In genomic region chr1:161076238-161076637, GRCm38 (mm10) we compare ENCODE assay signal across 12 mouse cellular contexts. TPM values are rescaled to one million over a fixed set of nuclear protein-coding genes. Genes with fewer than 3 reads are reported as not detected.
A peak's percentile ranks its signal among the peaks of the same experiment; 100 is the strongest.
DNase-seq lines count a peak whose midpoint lies in the region; ATAC-seq lines count a peak whose summit lies in the region.
"Had no signal": no experiment of that assay in that cellular context is flagged by ENCODE, and none has a peak within 500 bp of the region (broad histone marks: within the 10 kb centered on the region; RNA-seq: fewer than 3 reads in every experiment).

No protein-coding gene starts in this region.

- no peaks in the 10 kb centered on the region for H3K9me3 ChIP-seq in liver, embryonic 15.5 days (replicated peaks)
- no peaks in the 10 kb centered on the region for H3K9me3 ChIP-seq in liver, embryonic 12.5 days (replicated peaks)
- no peaks in the 10 kb centered on the region for H3K9me3 ChIP-seq in intestine, embryonic 14.5 days (ENCODE audit: control insufficient read depth, low read length)
- H3K9me3 ChIP-seq in liver, embryonic 16.5 days (replicated peaks; ENCODE audit: control insufficient read depth, low read length), result no peaks in the 10 kb centered on the region
- H3K9me3 ChIP-seq: hindbrain, embryonic 10.5 days; limb, embryonic 13.5 days had no signal

- H3K27me3 ChIP-seq in liver, embryonic 15.5 days, result no peaks in the 10 kb centered on the region
- H3K27me3 ChIP-seq in liver, embryonic 12.5 days (replicated peaks), result no peaks in the 10 kb centered on the region
- H3K27me3 ChIP-seq in intestine, embryonic 14.5 days (replicated peaks; ENCODE audit: control insufficient read depth, insufficient read depth, low read length), result no peaks in the 10 kb centered on the region
- no peaks in the 10 kb centered on the region for H3K27me3 ChIP-seq in liver, embryonic 16.5 days (ENCODE audit: control insufficient read depth, insufficient read depth, low read depth, low read length)
- H3K27me3 ChIP-seq: limb, embryonic 13.5 days had no signal

- WGBS in liver, embryonic 15.5 days (ENCODE audit: insufficient replicate concordance), result 64% methylated on average over 6 of the region's 6 CpGs
- WGBS in liver, embryonic 12.5 days (ENCODE audit: insufficient replicate concordance), result 76% methylated on average over 6 of the region's 6 CpGs
- WGBS in intestine, embryonic 14.5 days, result 77% methylated on average over 6 of the region's 6 CpGs
- 69% methylated on average over 6 of the region's 6 CpGs for WGBS in liver, embryonic 16.5 days (ENCODE audit: insufficient replicate concordance)

- peak; percentile 51 for DNase-seq in intestine, embryonic 14.5 days (ENCODE audit: low spot score)
- no peak for DNase-seq in urinary bladder, postnatal 36 days (ENCODE audit: low spot score in 2 of 2)
- DNase-seq in right cerebral cortex, postnatal 4 days, result no peak
- no peak for DNase-seq in cerebellum, postnatal 10 days
- no peak for DNase-seq in layer of hippocampus, postnatal 25 days (ENCODE audit: extremely low spot score in 1 of 2, low spot score in 1 of 2)
- DNase-seq: heart, adult 18-20 months; layer of hippocampus, adult 9-11 months had no signal

- no peak overlapping the region for H3K9ac ChIP-seq in liver, embryonic 15.5 days
- no peak overlapping the region for H3K9ac ChIP-seq in liver, embryonic 12.5 days
- H3K9ac ChIP-seq in intestine, embryonic 14.5 days (ENCODE audit: low read length), result no peak overlapping the region
- H3K9ac ChIP-seq in liver, embryonic 16.5 days (ENCODE audit: low read depth, low read length), result no peak overlapping the region
- H3K9ac ChIP-seq: limb, embryonic 13.5 days had no signal

- no peak for ATAC-seq in liver, embryonic 15.5 days (ENCODE audit: insufficient read depth)
- no peak for ATAC-seq in liver, embryonic 12.5 days
- peak; percentile 65; the same call in 1 of the 2 replicates for ATAC-seq in intestine, embryonic 14.5 days (replicated peaks; ENCODE audit: low FRiP score, low TSS enrichment, low read depth)
- peak; percentile 69 for ATAC-seq in liver, embryonic 16.5 days (ENCODE audit: low read depth)

- peak overlapping the region; percentile 28 for H3K4me2 ChIP-seq in liver, embryonic 15.5 days
- H3K4me2 ChIP-seq in liver, embryonic 12.5 days, result no peak overlapping the region
- no peak overlapping the region for H3K4me2 ChIP-seq in intestine, embryonic 14.5 days (ENCODE audit: low read length)
- H3K4me2 ChIP-seq in liver, embryonic 16.5 days (ENCODE audit: low read depth, low read length), result no peak overlapping the region
- H3K4me2 ChIP-seq: limb, embryonic 13.5 days had no signal

- H3K4me1 ChIP-seq in liver, embryonic 15.5 days (replicated peaks), result peaks cover 37% of the 10 kb centered on the region
- peaks cover 36% of the 10 kb centered on the region for H3K4me1 ChIP-seq in liver, embryonic 12.5 days
- peaks cover 19% of the 10 kb centered on the region for H3K4me1 ChIP-seq in intestine, embryonic 14.5 days (replicated peaks; ENCODE audit: control insufficient read depth, insufficient read depth, low read length)
- H3K4me1 ChIP-seq in liver, embryonic 16.5 days (ENCODE audit: control insufficient read depth, low read depth, low read length), result peaks cover 25% of the 10 kb centered on the region

- H3K36me3 ChIP-seq in liver, embryonic 15.5 days (replicated peaks), result peaks cover 78% of the 10 kb centered on the region
- H3K36me3 ChIP-seq in liver, embryonic 12.5 days, result peaks cover 76% of the 10 kb centered on the region
- peaks cover 48% of the 10 kb centered on the region for H3K36me3 ChIP-seq in intestine, embryonic 14.5 days (ENCODE audit: control insufficient read depth, insufficient read depth, low read length)
- H3K36me3 ChIP-seq in liver, embryonic 16.5 days (ENCODE audit: control insufficient read depth, insufficient read depth), result peaks cover 39% of the 10 kb centered on the region

- 0 out of 2 replicates have a peak overlapping the region, but pooled peaks have one; percentile 30 for H3K27ac ChIP-seq in liver, embryonic 15.5 days (replicated peaks)
- H3K27ac ChIP-seq in liver, embryonic 12.5 days, result no peak overlapping the region
- no peak overlapping the region for H3K27ac ChIP-seq in intestine, embryonic 14.5 days (ENCODE audit: low read depth)
- no peak overlapping the region for H3K27ac ChIP-seq in liver, embryonic 16.5 days (ENCODE audit: low read length)
- H3K27ac ChIP-seq: hindbrain, embryonic 10.5 days; limb, embryonic 13.5 days had no signal

- H3K4me3 ChIP-seq in liver, embryonic 15.5 days (replicated peaks), result no peak overlapping the region
- H3K4me3 ChIP-seq in liver, embryonic 12.5 days, result no peak overlapping the region
- H3K4me3 ChIP-seq in intestine, embryonic 14.5 days (ENCODE audit: low read depth, low read length), result no peak overlapping the region
- H3K4me3 ChIP-seq in liver, embryonic 16.5 days (ENCODE audit: low read depth, low read length), result no peak overlapping the region
- H3K4me3 ChIP-seq: hindbrain, embryonic 10.5 days; limb, embryonic 13.5 days had no signal

RNA-seq across cellular contexts. Expression of gene Cenpl, which starts 5.7 kb away (rescaled TPM):
- 38.0 and 39.3 TPM in 2 replicates for polyA plus RNA-seq in liver, embryonic 15.5 days (2015; fragmentation: Nextera tagmentation; extraction: Ambion mirVana)
- 34.2 and 36.3 TPM in 2 replicates for polyA plus RNA-seq in liver, embryonic 12.5 days (2016; fragmentation: Nextera tagmentation; extraction: Ambion mirVana)
- 28.9 and 29.5 TPM in 2 replicates for polyA plus RNA-seq in intestine, embryonic 14.5 days (2014; fragmentation: Nextera tagmentation; extraction: Ambion mirVana)
- polyA plus RNA-seq in liver, embryonic 16.5 days (2015; fragmentation: Nextera tagmentation; extraction: Ambion mirVana), result 37.1 and 38.6 TPM in 2 replicates
- 1 to 10 TPM; 1.5 to 1.8 TPM for total RNA-seq in layer of hippocampus, postnatal 25 days (2021)

RNA-seq across cellular contexts. Expression of gene Dars2, which starts 5.8 kb away (rescaled TPM):
- 29.9 and 30.5 TPM in 2 replicates for polyA plus RNA-seq in liver, embryonic 15.5 days (2015; fragmentation: Nextera tagmentation; extraction: Ambion mirVana)
- 50.2 and 51.1 TPM in 2 replicates for polyA plus RNA-seq in liver, embryonic 12.5 days (2016; fragmentation: Nextera tagmentation; extraction: Ambion mirVana)
- 44.0 and 44.8 TPM in 2 replicates for polyA plus RNA-seq in intestine, embryonic 14.5 days (2014; fragmentation: Nextera tagmentation; extraction: Ambion mirVana)
- 25.6 and 26.5 TPM in 2 replicates for polyA plus RNA-seq in liver, embryonic 16.5 days (2015; fragmentation: Nextera tagmentation; extraction: Ambion mirVana)
- 10 to 100 TPM; 22.8 to 26.3 TPM for total RNA-seq in layer of hippocampus, postnatal 25 days (2021)

RNA-seq across cellular contexts. Expression of gene Zbtb37, which starts 41.6 kb away (rescaled TPM):
- 1.3 and 2.0 TPM in 2 replicates for polyA plus RNA-seq in liver, embryonic 15.5 days (2015; fragmentation: Nextera tagmentation; extraction: Ambion mirVana)
- 2.5 and 3.1 TPM in 2 replicates for polyA plus RNA-seq in liver, embryonic 12.5 days (2016; fragmentation: Nextera tagmentation; extraction: Ambion mirVana)
- 6.6 and 8.1 TPM in 2 replicates for polyA plus RNA-seq in intestine, embryonic 14.5 days (2014; fragmentation: Nextera tagmentation; extraction: Ambion mirVana)
- polyA plus RNA-seq in liver, embryonic 16.5 days (2015; fragmentation: Nextera tagmentation; extraction: Ambion mirVana), result 1.8 and 1.9 TPM in 2 replicates
- total RNA-seq in layer of hippocampus, postnatal 25 days (2021), result 10 to 100 TPM; 15.0 to 18.2 TPM

RNA-seq across cellular contexts. Expression of gene Klhl20, which starts 55.1 kb away (rescaled TPM):
- 4.5 and 5.4 TPM in 2 replicates for polyA plus RNA-seq in liver, embryonic 15.5 days (2015; fragmentation: Nextera tagmentation; extraction: Ambion mirVana)
- polyA plus RNA-seq in liver, embryonic 12.5 days (2016; fragmentation: Nextera tagmentation; extraction: Ambion mirVana), result 9.6 and 10.8 TPM in 2 replicates
- polyA plus RNA-seq in intestine, embryonic 14.5 days (2014; fragmentation: Nextera tagmentation; extraction: Ambion mirVana), result 15.0 and 16.7 TPM in 2 replicates
- polyA plus RNA-seq in liver, embryonic 16.5 days (2015; fragmentation: Nextera tagmentation; extraction: Ambion mirVana), result 5.2 and 5.6 TPM in 2 replicates
- total RNA-seq in layer of hippocampus, postnatal 25 days (2021), result 10 to 100 TPM; 16.3 to 18.8 TPM

Comparison
In these comparisons a context has a peak if more than half of its experiments do, and no peak if none do; other contexts are left out.
1. ATAC-seq: peak in intestine, embryonic 14.5 days (single experiment) and liver, embryonic 16.5 days (single experiment); none in liver, embryonic 15.5 days (single experiment) and liver, embryonic 12.5 days (single experiment).